Mouse (Mus musculus) MEL (cell line): ENCODE data around the gene Exoc4.

Experiments used
- BHLHE40 ChIP-seq: IDR thresholded peaks from 2 replicates; pipeline ENCODE4 v1.6.1; 2012; ENCODE audit warnings: low read depth, mild to moderate bottlenecking, inconsistent platforms, low read length, improper control_type of control experiment, borderline replicate concordance
- CHD1 ChIP-seq: IDR thresholded peaks from 2 replicates; pipeline ENCODE4 v1.6.1; 2012; ENCODE audit warnings: low read depth, mild to moderate bottlenecking, inconsistent platforms, low read length, improper control_type of control experiment
- CTCF ChIP-seq, 3 experiments: IDR thresholded peaks in 2 of 3; conservative IDR thresholded peaks in 1 of 3; 2 replicates each; pipeline ENCODE4 v1.5.1; 2011 to 2012; ENCODE audit warnings: low read length in 3 of 3, low read depth in 2 of 3, mild to moderate bottlenecking in 2 of 3, improper control_type of control experiment in 1 of 3, inconsistent platforms in 1 of 3, mixed read lengths in 1 of 3, moderate library complexity in 1 of 3; ENCODE audit not compliant: control insufficient read depth in 1 of 3, insufficient read depth in 1 of 3, poor library complexity in 1 of 3, severe bottlenecking in 1 of 3
- GATA1 ChIP-seq: IDR thresholded peaks from 2 replicates; pipeline ENCODE4 v1.6.1; 2011; ENCODE audit warnings: low read depth, low read length, improper control_type of control experiment
- JUND ChIP-seq: IDR thresholded peaks from 2 replicates; pipeline ENCODE4 v1.6.1; 2011; ENCODE audit warnings: low read depth, mild to moderate bottlenecking, improper control_type of control experiment, low read length
- MAX ChIP-seq: IDR thresholded peaks from 2 replicates; pipeline ENCODE4 v1.6.1; 2011; ENCODE audit warnings: low read length, improper control_type of control experiment
- MXI1 ChIP-seq: IDR thresholded peaks from 2 replicates; pipeline ENCODE4 v1.6.1; 2011; ENCODE audit warnings: mild to moderate bottlenecking, low read depth, low read length, improper control_type of control experiment
- POLR2A ChIP-seq, 2 experiments: IDR thresholded peaks; 2 replicates each; pipeline ENCODE4 v1.6.1; 2011 to 2012; ENCODE audit warnings: low read length in 2 of 2, mild to moderate bottlenecking in 2 of 2, control low read depth in 1 of 2, improper control_type of control experiment in 1 of 2, low read depth in 1 of 2, moderate library complexity in 1 of 2; ENCODE audit not compliant: control insufficient read depth in 1 of 2, insufficient read depth in 1 of 2, poor library complexity in 1 of 2
- ZKSCAN1 ChIP-seq: IDR thresholded peaks from 2 replicates; pipeline ENCODE4 v1.6.1; 2012; ENCODE audit warnings: low read depth, mild to moderate bottlenecking, inconsistent platforms, low read length, improper control_type of control experiment, moderate library complexity
- ZMIZ1 ChIP-seq: IDR thresholded peaks from 2 replicates; pipeline ENCODE4 v1.6.1; 2012; ENCODE audit warnings: low read depth, mild to moderate bottlenecking, inconsistent platforms, low read length, improper control_type of control experiment, moderate library complexity

DNA sequence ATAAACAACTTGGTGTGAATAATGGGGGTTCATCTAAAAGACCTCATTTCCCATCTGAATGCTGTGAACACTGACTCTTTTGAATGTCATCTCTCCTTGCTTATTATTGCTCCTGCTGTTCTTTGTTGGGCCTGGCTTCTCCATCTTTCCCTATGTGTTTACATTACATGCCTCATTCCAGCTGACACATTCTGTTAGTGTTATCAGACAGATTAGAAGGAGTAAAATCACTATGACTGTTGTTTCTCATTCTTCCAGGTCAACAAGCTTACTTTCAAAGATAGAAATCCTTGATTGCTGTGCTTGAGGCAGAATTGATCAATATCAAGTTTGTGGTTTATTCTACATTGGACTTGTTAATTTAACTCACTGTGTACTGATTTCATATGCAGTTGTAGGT is 377.0 kb downstream of the Exoc4 start:
- TF ChIP-seq CTCF (IDR thresholded peaks at IDR 0.05 in 2 of 3, conservative IDR thresholded peaks at IDR 0.05 in 1 of 3; ENCODE audit: control insufficient read depth in 1 of 3, insufficient read depth in 1 of 3, low read depth in 2 of 3, low read length in 3 of 3, poor library complexity in 1 of 3, severe bottlenecking in 1 of 3) (no peak), CHD1 (no peak), MXI1 (no peak), GATA1 (no peak), ZMIZ1 (no peak), POLR2A (IDR thresholded peaks at IDR 0.05; ENCODE audit: control insufficient read depth in 1 of 2, insufficient read depth in 1 of 2, low read depth in 1 of 2, low read length in 2 of 2, poor library complexity in 1 of 2) (no peak), JUND (no peak), MAX (no peak), BHLHE40 (no peak), ZKSCAN1 (no peak)
